Mouse (Mus musculus): ENCODE measurements around the gene Nufip1. TPM values are rescaled to one million over a fixed set of nuclear protein-coding genes. Genes with fewer than 3 reads are reported as not detected.
"Not testable (repeated sequence)": the region's sequence is repeated elsewhere in the genome, so short reads cannot be mapped to it uniquely, and the experiment has no call there.

Gene Nufip1
- polyA plus RNA-seq, 1 experiment from 2014 or later: 16.6 TPM

DNA sequence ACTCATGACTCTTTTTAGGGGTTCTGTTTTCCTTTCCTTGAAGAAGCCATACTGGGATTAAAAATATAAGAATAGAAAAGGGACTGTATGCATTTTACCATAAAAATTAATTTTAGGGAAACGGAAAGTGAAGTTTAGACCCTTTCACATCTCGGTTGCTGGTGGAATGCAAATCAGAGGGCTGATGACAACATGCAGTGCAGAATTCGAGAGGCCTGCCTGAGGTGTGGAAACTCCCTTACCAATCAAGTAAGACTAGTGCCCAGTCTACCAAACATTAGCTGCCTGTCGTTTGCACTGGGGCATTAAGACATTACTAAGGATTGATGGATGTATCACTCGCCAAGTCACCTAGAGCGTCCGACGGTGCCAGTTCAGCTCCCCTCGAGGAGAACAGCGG lies 37.6 kb downstream of the Nufip1 start:
- no peaks in the 10 kb centered on the region for H3K9me3 ChIP-seq
- WGBS: 83% methylated on average over 10 of the region's 10 CpGs
- H3K27me3 ChIP-seq (ENCODE audit: insufficient read depth, poor library complexity, severe bottlenecking): no peaks in the 10 kb centered on the region
- H3K4me1 ChIP-seq: peaks cover 23% of the 10 kb centered on the region
- no peak for DNase-seq (ENCODE audit: low spot score)
- no peak overlapping the region for H3K27ac ChIP-seq
- no peaks in the 10 kb centered on the region for H3K36me3 ChIP-seq
- H3K4me3 ChIP-seq: no peak overlapping the region

- Histone ChIP-seq H3K27me3 (ENCODE audit: insufficient read depth, poor library complexity, severe bottlenecking) (no peaks in the 10 kb centered on the region), H3K4me1 (peaks cover 27% of the 10 kb centered on the region), H3K9me3 (no peaks in the 10 kb centered on the region), H3K27ac (peak overlapping the region; percentile 62; the same call in 1 of the 2 replicates), H3K36me3 (no peaks in the 10 kb centered on the region), H3K4me3 (peak overlapping the region; percentile 51)
- peak; percentile 91 for DNase-seq (ENCODE audit: low spot score)
- WGBS: 13% methylated on average over 13 of the region's 13 CpGs
Observed at GRCm38 (mm10) chr14:76149531-76150179, 39.0 kb downstream of the Nufip1 start.

GRCm38 (mm10) chr14:76150499-76150898 lies 39.8 kb downstream of the Nufip1 start:
- Histone ChIP-seq H3K36me3 (no peaks in the 10 kb centered on the region), H3K27ac (peak overlapping the region; percentile 59; the same call in 1 of the 2 replicates), H3K4me3 (no peak overlapping the region), H3K27me3 (ENCODE audit: insufficient read depth, poor library complexity, severe bottlenecking) (no peaks in the 10 kb centered on the region), H3K4me1 (peaks cover 22% of the 10 kb centered on the region), H3K9me3 (no peaks in the 10 kb centered on the region)
- WGBS: 77% methylated on average over 11 of the region's 11 CpGs
- DNase-seq (ENCODE audit: low spot score): no peak

DNA sequence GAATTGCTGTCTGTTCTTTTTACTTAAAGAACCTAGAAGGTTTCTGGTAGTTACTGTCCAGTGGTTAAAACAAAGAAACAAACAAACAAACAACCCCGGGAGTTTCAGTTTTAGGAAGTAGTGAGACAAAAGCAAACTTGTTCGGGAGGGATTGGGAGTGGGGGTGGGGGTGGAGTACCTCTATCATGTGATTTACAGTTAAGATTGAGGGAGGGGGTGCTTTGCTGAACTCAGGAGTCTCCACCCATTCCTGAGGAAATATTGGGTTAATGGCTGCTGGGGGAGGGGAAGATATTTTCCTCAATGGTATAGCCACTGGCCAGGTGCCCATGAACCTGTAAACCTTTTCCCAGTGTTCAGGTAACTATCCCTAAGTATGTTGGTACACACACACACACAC lies 40.3 kb downstream of the Nufip1 start:
- Histone ChIP-seq H3K27me3 (ENCODE audit: insufficient read depth, poor library complexity, severe bottlenecking) (no peaks in the 10 kb centered on the region), H3K4me1 (peaks cover 19% of the 10 kb centered on the region), H3K9me3 (no peaks in the 10 kb centered on the region), H3K36me3 (no peaks in the 10 kb centered on the region), H3K4me3 (no peak overlapping the region), H3K27ac (no peak overlapping the region)
- WGBS: 75% methylated on average over 2 of the region's 2 CpGs
- DNase-seq (ENCODE audit: low spot score): no peak

- under 1% methylated on average over 10 of the region's 10 CpGs for WGBS
- H3K27me3 ChIP-seq (ENCODE audit: insufficient read depth, poor library complexity, severe bottlenecking): no peaks in the 10 kb centered on the region
- no peaks in the 10 kb centered on the region for H3K36me3 ChIP-seq
- no peak for DNase-seq (ENCODE audit: low spot score)
- peak overlapping the region; percentile 98 for H3K27ac ChIP-seq
- H3K4me3 ChIP-seq: peak overlapping the region; percentile 90
- peaks cover 20% of the 10 kb centered on the region for H3K4me1 ChIP-seq
- H3K9me3 ChIP-seq: no peaks in the 10 kb centered on the region
Observed at GRCm38 (mm10) chr14:76151820-76152161, 41.1 kb downstream of the Nufip1 start.

GRCm38 (mm10) chr14:76152162-76153002 lies 41.7 kb downstream of the Nufip1 start:
- Histone ChIP-seq H3K36me3 (no peaks in the 10 kb centered on the region), H3K27ac (peak overlapping the region; percentile 98), H3K4me1 (peaks cover 26% of the 10 kb centered on the region), H3K4me3 (peak overlapping the region; percentile 90), H3K27me3 (ENCODE audit: insufficient read depth, poor library complexity, severe bottlenecking) (no peaks in the 10 kb centered on the region), H3K9me3 (no peaks in the 10 kb centered on the region)
- DNase-seq (ENCODE audit: low spot score): peak; percentile 96
- WGBS: under 1% methylated on average over 41 of the region's 41 CpGs

GRCm38 (mm10) chr14:76153003-76153675 lies 42.4 kb downstream of the Nufip1 start:
- no peaks in the 10 kb centered on the region for H3K27me3 ChIP-seq (ENCODE audit: insufficient read depth, poor library complexity, severe bottlenecking)
- WGBS: 2% methylated on average over 24 of the region's 24 CpGs
- peak overlapping the region; percentile 90 for H3K4me3 ChIP-seq
- H3K27ac ChIP-seq: peak overlapping the region; percentile 98
- no peaks in the 10 kb centered on the region for H3K36me3 ChIP-seq
- peak; percentile 81 for DNase-seq (ENCODE audit: low spot score)
- peaks cover 28% of the 10 kb centered on the region for H3K4me1 ChIP-seq
- no peaks in the 10 kb centered on the region for H3K9me3 ChIP-seq

DNA sequence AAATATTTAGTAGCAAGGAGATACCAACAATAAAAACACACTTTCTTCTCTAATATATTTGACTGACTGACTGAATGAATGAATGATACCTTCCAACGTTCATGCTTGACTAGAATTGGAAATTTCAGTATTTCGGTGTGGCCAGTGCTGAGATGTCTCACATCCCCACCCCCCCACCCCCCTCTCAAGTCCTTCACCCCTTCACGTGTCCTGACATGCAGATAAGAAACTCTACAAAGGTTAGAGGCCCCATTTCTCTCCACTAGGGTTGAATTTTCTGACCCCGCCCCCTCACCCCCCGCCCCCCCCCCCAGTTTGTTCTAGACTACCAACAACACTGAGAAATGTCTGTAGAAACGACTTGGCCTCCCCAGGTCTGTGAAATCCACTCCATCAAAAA lies 43.1 kb downstream of the Nufip1 start:
- no peak for DNase-seq (ENCODE audit: low spot score)
- no peaks in the 10 kb centered on the region for H3K27me3 ChIP-seq (ENCODE audit: insufficient read depth, poor library complexity, severe bottlenecking)
- no peaks in the 10 kb centered on the region for H3K36me3 ChIP-seq
- no peaks in the 10 kb centered on the region for H3K9me3 ChIP-seq
- H3K4me3 ChIP-seq: peak overlapping the region; percentile 90
- H3K4me1 ChIP-seq: peaks cover 28% of the 10 kb centered on the region
- H3K27ac ChIP-seq: no peak overlapping the region
- 24% methylated on average over 6 of the region's 6 CpGs for WGBS

DNA sequence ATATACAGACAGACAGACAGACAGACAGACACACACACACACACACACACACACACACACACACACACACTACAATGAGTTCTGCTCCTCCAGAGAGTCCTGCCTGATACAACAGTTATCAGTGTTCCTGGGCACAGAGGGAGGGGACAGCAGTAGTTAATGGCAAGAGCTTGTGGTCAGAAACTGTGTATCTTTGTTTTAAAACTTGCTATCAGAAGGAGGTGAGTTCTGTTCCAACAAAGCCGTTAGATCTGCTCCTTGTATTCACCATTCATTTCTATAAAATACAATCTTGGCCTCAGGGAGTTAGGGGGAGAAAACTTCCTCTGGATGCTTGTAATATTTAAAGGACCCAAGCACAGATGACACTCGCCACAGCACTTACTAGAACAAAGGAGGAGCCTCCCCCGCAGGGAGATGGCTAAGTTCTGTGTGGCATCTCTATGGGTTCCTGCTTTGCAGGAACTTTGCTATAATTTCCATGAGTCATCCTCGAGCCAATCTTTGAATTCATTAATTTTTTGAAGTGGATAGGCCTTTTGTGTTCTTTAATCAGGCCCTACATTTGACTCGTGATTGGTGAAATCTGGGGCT lies 47.6 kb downstream of the Nufip1 start:
- DNase-seq (ENCODE audit: low spot score): no peak
- Histone ChIP-seq H3K36me3 (no peaks in the 10 kb centered on the region), H3K4me3 (no peak overlapping the region), H3K4me1 (peaks cover 13% of the 10 kb centered on the region), H3K27ac (no peak overlapping the region), H3K27me3 (ENCODE audit: insufficient read depth, poor library complexity, severe bottlenecking) (peaks cover under 1% of the 10 kb centered on the region; the same call in 1 of the 2 replicates), H3K9me3 (peaks cover 2% of the 10 kb centered on the region; the same call in 1 of the 2 replicates)
- WGBS: 67% methylated on average over 5 of the region's 5 CpGs

- WGBS: 89% methylated on average over 6 of the region's 6 CpGs
Observed at GRCm38 (mm10) chr14:76160580-76160979, 49.9 kb downstream of the Nufip1 start.

GRCm38 (mm10) chr14:76164236-76164635 lies 53.5 kb downstream of the Nufip1 start:
- no peak overlapping the region for H3K27ac ChIP-seq
- peaks cover 12% of the 10 kb centered on the region for H3K27me3 ChIP-seq (ENCODE audit: insufficient read depth, poor library complexity, severe bottlenecking)
- H3K4me3 ChIP-seq: peak overlapping the region; percentile 50; the same call in 1 of the 2 replicates
- H3K9me3 ChIP-seq: peaks cover 2% of the 10 kb centered on the region; the same call in 1 of the 2 replicates
- H3K4me1 ChIP-seq: peaks cover 14% of the 10 kb centered on the region
- no peak for DNase-seq (ENCODE audit: low spot score)
- WGBS: 38% methylated on average over 11 of the region's 11 CpGs
- no peaks in the 10 kb centered on the region for H3K36me3 ChIP-seq

More at GRCm38 (mm10) chr14:76160580-76160979, 49.9 kb downstream of the Nufip1 start:
- H3K9me3 ChIP-seq; DNase-seq (ENCODE audit: low spot score); H3K4me3 ChIP-seq; H3K27ac ChIP-seq; H3K36me3 ChIP-seq: not testable (repeated sequence)
- H3K4me1 ChIP-seq: peaks cover 23% of the 10 kb centered on the region
- H3K27me3 ChIP-seq (ENCODE audit: insufficient read depth, poor library complexity, severe bottlenecking): peaks cover 12% of the 10 kb centered on the region

GRCm38 (mm10) chr14:76164904-76165755 lies 54.4 kb downstream of the Nufip1 start:
- WGBS: 13% methylated on average over 32 of the region's 32 CpGs
- Histone ChIP-seq H3K36me3 (no peaks in the 10 kb centered on the region), H3K27ac (0 out of 2 replicates have a peak overlapping the region, but pooled peaks have one; percentile 29), H3K27me3 (ENCODE audit: insufficient read depth, poor library complexity, severe bottlenecking) (peaks cover 12% of the 10 kb centered on the region), H3K4me3 (peak overlapping the region; percentile 50), H3K4me1 (peaks cover 14% of the 10 kb centered on the region), H3K9me3 (peaks cover 2% of the 10 kb centered on the region; the same call in 1 of the 2 replicates)
- no peak for DNase-seq (ENCODE audit: low spot score)

Measured in heart, embryonic 10.5 days (tissue).